In the genomic region with DNA sequence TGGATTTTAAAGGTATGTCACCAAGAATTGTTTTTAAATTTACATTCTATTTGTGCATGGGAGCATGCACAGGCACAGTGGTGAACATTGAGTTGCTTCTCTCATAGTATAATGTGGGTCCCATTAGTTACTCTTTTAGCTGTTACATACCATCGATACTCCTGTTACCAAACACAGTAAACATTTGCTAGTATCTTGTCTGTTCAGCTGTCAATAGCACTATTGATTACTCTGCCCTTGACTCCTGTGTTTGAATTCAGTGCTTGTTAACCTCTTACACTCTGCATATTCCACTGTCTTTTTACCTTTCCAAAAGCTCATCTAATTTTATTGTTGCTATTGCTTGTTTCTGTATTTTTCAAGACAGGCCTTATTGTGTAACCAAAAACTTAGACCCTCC, we compare ENCODE assay signal across 23 mouse cellular contexts.
"Had no signal": no experiment of that assay in that cellular context is flagged by ENCODE, and none has a peak within 500 bp of the region (broad histone marks: within the 10 kb centered on the region; RNA-seq: fewer than 3 reads in every experiment).

No protein-coding gene starts in this region.

- H3K27ac ChIP-seq: heart, adult 2 months; heart, embryonic 10.5 days; hindbrain, embryonic 10.5 days; hindbrain, embryonic 12.5 days; hindbrain, embryonic 14.5 days; intestine, embryonic 15.5 days; layer of hippocampus, adult 2 months; limb, embryonic 13.5 days; limb, embryonic 15.5 days had no signal

- H3K4me1 ChIP-seq: heart, embryonic 10.5 days; heart, embryonic 12.5 days; hindbrain, embryonic 10.5 days; hindbrain, embryonic 12.5 days; intestine, embryonic 15.5 days; limb, embryonic 13.5 days; limb, embryonic 15.5 days had no signal

- H3K4me2 ChIP-seq: heart, embryonic 12.5 days; hindbrain, embryonic 12.5 days; hindbrain, embryonic 14.5 days; intestine, embryonic 15.5 days; limb, embryonic 13.5 days; limb, embryonic 15.5 days had no signal

- H3K36me3 ChIP-seq: heart, embryonic 10.5 days; heart, embryonic 12.5 days; hindbrain, embryonic 10.5 days; hindbrain, embryonic 12.5 days; intestine, embryonic 15.5 days; limb, embryonic 13.5 days; limb, embryonic 15.5 days had no signal

- ATAC-seq: forebrain, postnatal 0 days; hindbrain, embryonic 16.5 days; inflammation-experienced regulatory T-cells, adult 6 months; intestine, embryonic 15.5 days; intestine, postnatal 0 days had no signal

- DNase-seq: forebrain, postnatal 0 days; gastrocnemius, postnatal 14 days; heart, adult 2 months; heart, postnatal 10 days; heart, postnatal 4 days; kidney, adult 18-20 months; kidney, adult 8-10 months; kidney, postnatal 10 days; kidney, postnatal 25 days; kidney, postnatal 4 days; left cerebral cortex, postnatal 4 days had no signal

- H3K27me3 ChIP-seq: heart, embryonic 12.5 days; hindbrain, embryonic 12.5 days; intestine, embryonic 15.5 days; limb, embryonic 13.5 days; limb, embryonic 15.5 days had no signal

- H3K9me3 ChIP-seq: heart, embryonic 10.5 days; heart, embryonic 12.5 days; hindbrain, embryonic 10.5 days; hindbrain, embryonic 12.5 days; intestine, embryonic 15.5 days; limb, embryonic 13.5 days; limb, embryonic 15.5 days had no signal

- H3K4me3 ChIP-seq: heart, adult 2 months; heart, embryonic 10.5 days; heart, embryonic 12.5 days; hindbrain, embryonic 10.5 days; hindbrain, embryonic 12.5 days; intestine, embryonic 15.5 days; layer of hippocampus, adult 2 months; limb, embryonic 13.5 days; limb, embryonic 15.5 days had no signal

- H3K9ac ChIP-seq: forebrain, postnatal 0 days; heart, embryonic 12.5 days; hindbrain, embryonic 12.5 days; hindbrain, embryonic 14.5 days; intestine, embryonic 15.5 days; limb, embryonic 13.5 days; limb, embryonic 15.5 days had no signal
